Mouse (Mus musculus) liver, postnatal 0 days (tissue): ENCODE measurements at regions not wholly inside any gene's neighbourhood (a gene's known extent, or its start where the extent isn't known, plus 50 kb on each side); places are given as distances from the start of the nearest gene placed in this dataset.

Experiments used
- ATAC-seq: fragments of 200-750 bp; cut with Nextera tagmentation; 2 replicates; pipeline ENCODE4 v1.8.0; 2017; ENCODE audit warnings: mild to moderate bottlenecking, moderate library complexity
- DNase-seq: peaks from one replicate; pipeline ENCODE4 v3.0.0-alpha.2; 2016
- H3K27ac ChIP-seq: fragments of 300-500 bp; sonication (generic); 2 replicates; pipeline ENCODE4 v1.5.1; 2014; ENCODE audit warnings: antibody characterized with exemption, moderate library complexity, mild to moderate bottlenecking, low read depth
- H3K27me3 ChIP-seq: fragments of 300-500 bp; sonication (generic); 2 replicates; pipeline ENCODE4 v1.6.1; 2014; ENCODE audit warnings: low read length, control low read depth, mixed read lengths; ENCODE audit not compliant: insufficient read depth
- H3K36me3 ChIP-seq: fragments of 300-500 bp; sonication (generic); replicated peaks from 2 replicates; pipeline ENCODE4 v1.6.1; 2014; ENCODE audit warnings: mild to moderate bottlenecking, control low read depth, low read length, moderate library complexity, mixed read lengths; ENCODE audit not compliant: insufficient read depth
- H3K4me1 ChIP-seq: fragments of 300-500 bp; sonication (generic); 2 replicates; pipeline ENCODE4 v1.6.1; 2014; ENCODE audit warnings: antibody characterized with exemption, mild to moderate bottlenecking, control low read depth; ENCODE audit not compliant: insufficient read depth
- H3K4me2 ChIP-seq: fragments of 300-500 bp; sonication (generic); 2 replicates; pipeline ENCODE4 v1.6.1; 2014; ENCODE audit warnings: low read depth, mild to moderate bottlenecking, low read length, moderate library complexity, mixed read lengths
- H3K4me3 ChIP-seq: fragments of 300-500 bp; sonication (generic); 2 replicates; pipeline ENCODE4 v1.5.1; 2014; ENCODE audit warnings: low read depth, low read length
- H3K9ac ChIP-seq: fragments of 300-500 bp; sonication (generic); replicated peaks from 2 replicates; pipeline ENCODE4 v1.6.1; 2014; ENCODE audit warnings: mild to moderate bottlenecking, moderate library complexity
- H3K9me3 ChIP-seq: fragments of 300-500 bp; sonication (generic); 2 replicates; pipeline ENCODE4 v1.6.1; 2016; ENCODE audit warnings: mild to moderate bottlenecking, control low read depth, low read length, mixed read lengths
- CTCF ChIP-seq: sonication (generic); IDR thresholded peaks from 2 replicates; pipeline ENCODE4 v1.5.1; 2016; ENCODE audit warnings: antibody characterized with exemption, low read depth
- EP300 ChIP-seq: IDR thresholded peaks from 2 replicates; pipeline ENCODE4 v1.6.1; 2016; ENCODE audit warnings: antibody characterized with exemption, low read depth, mild to moderate bottlenecking
- WGBS: fragments of 180-500 bp; shearing (Covaris S2); extraction: QIAGEN DNeasy Blood & Tissue Kit; methylation state at CpG from one replicate; pipeline ENCODE4 v1.1.7; 2014; ENCODE audit not compliant: insufficient replicate concordance; 5-methylcytosine and 5-hydroxymethylcytosine counted together

DNA sequence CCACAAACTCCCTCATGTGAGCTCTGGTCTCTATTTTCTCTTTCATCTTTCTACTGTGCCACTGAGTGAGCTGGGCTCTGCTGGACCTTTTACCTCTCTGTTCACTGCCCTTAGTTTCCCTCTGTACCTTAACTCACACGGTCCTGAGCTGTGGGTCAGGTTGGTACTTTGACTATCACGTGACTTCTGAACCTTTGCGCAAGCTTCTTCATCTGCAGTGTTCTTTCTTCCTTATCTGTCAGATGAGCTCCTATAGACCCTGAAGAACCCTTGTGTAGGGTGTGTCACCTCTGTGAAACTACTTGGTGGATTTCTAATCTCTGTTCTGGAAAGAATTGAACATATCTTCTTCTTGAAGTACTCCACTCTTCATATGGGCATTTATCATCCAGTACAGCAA, 279.3 kb downstream of the Rps24 start:
- no peaks in the 10 kb centered on the region for H3K4me1 ChIP-seq

DNA sequence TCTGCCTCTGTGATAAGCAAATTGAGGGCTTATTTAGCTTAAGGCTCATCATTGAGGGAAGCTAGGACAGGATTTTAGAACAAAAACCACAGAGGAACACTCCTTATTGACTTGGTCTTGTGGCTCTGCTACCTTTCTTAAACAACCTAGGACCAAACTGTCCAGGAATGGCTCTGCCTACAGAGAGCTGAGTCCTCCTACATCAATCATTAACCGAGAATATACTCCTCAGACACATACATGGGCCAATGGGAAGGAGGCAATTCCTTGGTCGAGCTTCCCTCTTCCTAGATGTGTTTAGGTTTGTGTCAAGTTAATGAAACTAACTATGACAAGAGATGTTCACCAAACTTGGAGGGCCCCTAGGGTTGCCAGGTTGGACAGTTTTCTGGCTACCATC, 279.8 kb downstream of the Rps24 start:
- Histone ChIP-seq H3K9ac (no peak overlapping the region), H3K4me3 (no peak overlapping the region), H3K9me3 (no peaks in the 10 kb centered on the region), H3K4me1 (no peaks in the 10 kb centered on the region), H3K27ac (no peak overlapping the region), H3K36me3 (no peaks in the 10 kb centered on the region), H3K4me2 (no peak overlapping the region), H3K27me3 (no peaks in the 10 kb centered on the region)
- DNase-seq, result no peak
- 49% methylated on average over 2 of the region's 2 CpGs for WGBS
- TF ChIP-seq CTCF (no peak), EP300 (no peak)
- ATAC-seq, result no peak

More for the DNA sequence above, 279.3 kb downstream of the Rps24 start:
- no peaks in the 10 kb centered on the region for H3K36me3 ChIP-seq
- H3K27me3 ChIP-seq, result no peaks in the 10 kb centered on the region
- H3K27ac ChIP-seq, result no peak overlapping the region
- 58% methylated on average over 3 of the region's 3 CpGs for WGBS
- no peak overlapping the region for H3K4me2 ChIP-seq
- TF ChIP-seq CTCF (no peak), EP300 (no peak)
- no peak for ATAC-seq
- no peak overlapping the region for H3K4me3 ChIP-seq
- H3K9ac ChIP-seq, result no peak overlapping the region
- H3K9me3 ChIP-seq, result no peaks in the 10 kb centered on the region
- no peak for DNase-seq

DNA sequence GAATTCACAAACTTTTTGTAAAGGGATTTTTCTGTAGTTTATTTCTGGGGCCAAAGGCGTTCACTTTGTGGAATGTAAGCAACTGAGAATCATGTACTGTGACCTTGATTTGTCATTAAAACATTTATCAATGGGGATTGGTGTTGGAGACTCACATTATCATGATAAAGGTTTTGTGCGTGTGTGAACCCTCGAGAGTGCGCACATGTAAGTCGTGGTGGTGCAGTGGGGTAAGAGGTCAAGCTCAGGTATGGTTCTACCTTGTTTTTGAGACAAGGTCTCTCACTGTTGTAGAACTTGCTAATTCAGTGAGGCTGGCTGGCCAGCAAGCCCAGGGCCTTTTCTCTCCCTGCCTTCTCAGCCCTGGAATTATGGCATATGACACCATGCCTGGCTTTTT, 280.4 kb downstream of the Rps24 start:
- TF ChIP-seq EP300 (no peak), CTCF (no peak)
- no peak overlapping the region for H3K9ac ChIP-seq
- 74% methylated on average over 5 of the region's 5 CpGs for WGBS
- ATAC-seq (no peak), DNase-seq (no peak)
- no peaks in the 10 kb centered on the region for H3K4me1 ChIP-seq
- no peak overlapping the region for H3K27ac ChIP-seq
- H3K4me3 ChIP-seq, result no peak overlapping the region
- no peaks in the 10 kb centered on the region for H3K36me3 ChIP-seq
- no peaks in the 10 kb centered on the region for H3K27me3 ChIP-seq
- H3K4me2 ChIP-seq, result no peak overlapping the region
- no peaks in the 10 kb centered on the region for H3K9me3 ChIP-seq

DNA sequence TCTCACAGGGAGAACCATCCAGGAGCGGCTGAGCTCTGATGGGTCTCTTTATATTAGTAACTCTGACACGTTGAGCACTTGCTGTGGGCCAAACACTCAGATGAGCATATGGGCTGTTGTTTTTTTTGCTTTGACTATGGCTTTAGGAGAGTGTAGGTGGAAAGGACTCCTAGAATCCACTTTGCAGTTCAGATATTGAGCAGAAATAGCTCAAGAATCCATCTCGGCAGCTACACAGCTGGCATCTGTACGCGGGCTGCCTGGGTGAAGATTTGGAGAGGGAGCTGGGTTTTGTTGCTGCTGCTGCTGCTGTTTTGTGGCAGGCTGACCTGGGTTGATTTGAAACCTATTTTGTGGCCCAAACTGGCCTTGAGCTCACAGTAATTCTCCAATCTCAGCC, 281.0 kb downstream of the Rps24 start:
- WGBS, result 82% methylated on average over 5 of the region's 5 CpGs
- no peak for ATAC-seq
- H3K9ac ChIP-seq, result no peak overlapping the region

GRCm38 (mm10) chr14:24769451-24769850, 282.5 kb downstream of the Rps24 start:
- TF ChIP-seq CTCF (no peak), EP300 (no peak)
- no peaks in the 10 kb centered on the region for H3K36me3 ChIP-seq
- no peak for ATAC-seq
- H3K27me3 ChIP-seq, result no peaks in the 10 kb centered on the region
- H3K4me1 ChIP-seq, result no peaks in the 10 kb centered on the region
- H3K4me2 ChIP-seq, result no peak overlapping the region
- H3K9ac ChIP-seq, result no peak overlapping the region
- 51% methylated on average over 3 of the region's 3 CpGs for WGBS
- H3K4me3 ChIP-seq, result no peak overlapping the region
- H3K9me3 ChIP-seq, result no peaks in the 10 kb centered on the region
- no peak overlapping the region for H3K27ac ChIP-seq
- DNase-seq, result no peak

More for the DNA sequence above, 281.0 kb downstream of the Rps24 start:
- Histone ChIP-seq H3K36me3 (no peaks in the 10 kb centered on the region), H3K9me3 (no peaks in the 10 kb centered on the region), H3K4me1 (no peaks in the 10 kb centered on the region), H3K4me2 (no peak overlapping the region), H3K4me3 (no peak overlapping the region), H3K27ac (no peak overlapping the region), H3K27me3 (no peaks in the 10 kb centered on the region)
- no peak for DNase-seq
- TF ChIP-seq EP300, result no peak
- TF ChIP-seq CTCF, result no peak

DNA sequence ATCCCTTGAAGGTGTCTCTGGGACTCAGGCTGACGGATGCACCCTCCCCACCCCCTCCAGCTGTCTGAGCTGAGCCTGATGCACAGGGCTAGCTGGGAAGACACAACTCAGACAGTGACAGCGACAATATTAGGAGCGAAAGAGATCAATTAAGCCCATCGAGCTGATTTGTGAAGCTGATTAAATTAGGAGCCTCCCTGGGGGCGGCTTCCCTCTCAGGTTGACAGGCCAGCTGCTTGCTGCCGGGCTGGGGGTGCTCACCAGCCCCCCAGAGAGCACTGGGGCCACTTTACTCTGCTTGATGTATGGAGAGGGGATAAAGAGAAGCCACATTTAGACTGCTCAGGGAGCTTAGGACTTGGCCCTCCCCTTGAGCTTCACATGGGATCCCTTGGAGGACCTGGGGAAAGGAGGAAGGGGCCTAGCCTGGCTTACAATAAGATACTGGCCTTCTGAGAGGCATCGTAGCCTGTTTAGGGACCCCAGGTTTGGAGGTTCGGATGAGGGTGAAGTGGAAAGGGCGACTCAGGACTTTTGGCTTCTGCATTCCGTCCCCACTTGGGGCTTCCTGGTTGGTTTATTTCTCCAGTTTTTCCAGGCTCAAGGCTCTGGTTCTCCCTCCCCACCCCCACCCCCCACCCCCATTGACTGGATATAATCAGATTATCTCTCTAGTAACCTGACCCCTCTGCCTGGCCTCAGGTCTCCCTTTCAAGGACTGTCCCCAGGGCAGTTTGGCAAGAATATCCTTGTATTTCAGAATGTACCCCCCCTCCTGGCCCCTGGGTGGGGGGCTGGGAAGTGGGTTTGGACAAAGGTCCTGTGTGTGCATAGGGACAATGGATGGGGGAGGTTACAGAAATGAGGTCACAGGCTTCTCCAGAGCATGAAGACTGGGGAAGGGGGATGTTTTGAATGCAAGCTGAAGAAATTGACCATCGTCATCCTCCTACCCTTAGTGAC, 283.4 kb downstream of the Rps24 start:
- DNase-seq (no peak), ATAC-seq (no peak)
- Histone ChIP-seq H3K27me3 (no peaks in the 10 kb centered on the region), H3K4me1 (no peaks in the 10 kb centered on the region), H3K9ac (no peak overlapping the region), H3K4me2 (no peak overlapping the region), H3K9me3 (no peaks in the 10 kb centered on the region), H3K27ac (no peak overlapping the region), H3K36me3 (no peaks in the 10 kb centered on the region), H3K4me3 (no peak overlapping the region)
- no peak for TF ChIP-seq CTCF
- no peak for TF ChIP-seq EP300
- 50% methylated on average over 11 of the region's 11 CpGs for WGBS
